Mouse (Mus musculus): Measurements from ENCODE around the gene Fcrl1.

- TF ChIP-seq CTCF (conservative IDR thresholded peaks at IDR 0.05; ENCODE audit: insufficient read depth, insufficient read length, low read depth, low read length): no peak
- TF ChIP-seq POLR2A (IDR thresholded peaks at IDR 0.05; ENCODE audit: low read depth, low read length): no peak
Observed at GRCm38 (mm10) chr3:87365691-87366090, 10.5 kb upstream of the Fcrl1 start.
